Mouse (Mus musculus): ENCODE results near the gene R3hcc1l. TPM values are rescaled to one million over a fixed set of nuclear protein-coding genes. Genes with fewer than 3 reads are reported as not detected.

The R3hcc1l gene
- polyA plus RNA-seq, 1 experiment from 2014 or later = 13.7 TPM

GRCm38 (mm10) chr19:42509625-42510024, 8.9 kb upstream of the R3hcc1l start:
- ATAC-seq = no peak
- Histone ChIP-seq H3K27ac (ENCODE audit: low read length) (no peak overlapping the region), H3K4me3 (ENCODE audit: low read depth, low read length) (no peak overlapping the region), H3K4me1 (ENCODE audit: control insufficient read depth, insufficient read depth, low read length) (no peaks in the 10 kb centered on the region), H3K9ac (ENCODE audit: low read depth, low read length) (no peak overlapping the region), H3K27me3 (ENCODE audit: control insufficient read depth, insufficient read depth, low read depth, low read length) (no peaks in the 10 kb centered on the region), H3K4me2 (ENCODE audit: low read length) (no peak overlapping the region), H3K9me3 (replicated peaks; ENCODE audit: control insufficient read depth, low read length, poor library complexity, severe bottlenecking) (no peaks in the 10 kb centered on the region), H3K36me3 (ENCODE audit: control insufficient read depth, insufficient read depth, low read length) (no peaks in the 10 kb centered on the region)
- WGBS = 79% methylated on average over 9 of the region's 9 CpGs

GRCm38 (mm10) chr19:42510276-42511171, 8.0 kb upstream of the R3hcc1l start:
- Histone ChIP-seq H3K4me1 (ENCODE audit: control insufficient read depth, insufficient read depth, low read length) (no peaks in the 10 kb centered on the region), H3K9ac (ENCODE audit: low read depth, low read length) (peak overlapping the region; percentile 21; the same call in 1 of the 2 replicates), H3K4me2 (ENCODE audit: low read length) (no peak overlapping the region), H3K27ac (ENCODE audit: low read length) (no peak overlapping the region), H3K36me3 (ENCODE audit: control insufficient read depth, insufficient read depth, low read length) (no peaks in the 10 kb centered on the region), H3K4me3 (ENCODE audit: low read depth, low read length) (no peak overlapping the region), H3K9me3 (replicated peaks; ENCODE audit: control insufficient read depth, low read length, poor library complexity, severe bottlenecking) (no peaks in the 10 kb centered on the region), H3K27me3 (ENCODE audit: control insufficient read depth, insufficient read depth, low read depth, low read length) (no peaks in the 10 kb centered on the region)
- ATAC-seq = no peak
- WGBS = 55% methylated on average over 16 of the region's 16 CpGs

- no peaks in the 10 kb centered on the region for H3K36me3 ChIP-seq (ENCODE audit: control insufficient read depth, insufficient read depth, low read length)
- no peaks in the 10 kb centered on the region for H3K9me3 ChIP-seq (replicated peaks; ENCODE audit: control insufficient read depth, low read length, poor library complexity, severe bottlenecking)
- no peak overlapping the region for H3K4me3 ChIP-seq (ENCODE audit: low read depth, low read length)
- no peak overlapping the region for H3K4me2 ChIP-seq (ENCODE audit: low read length)
- 92% methylated on average over 8 of the region's 8 CpGs for WGBS
- H3K27me3 ChIP-seq (ENCODE audit: control insufficient read depth, insufficient read depth, low read depth, low read length) = no peaks in the 10 kb centered on the region
- H3K9ac ChIP-seq (ENCODE audit: low read depth, low read length) = no peak overlapping the region
- peaks cover 9% of the 10 kb centered on the region for H3K4me1 ChIP-seq (ENCODE audit: control insufficient read depth, insufficient read depth, low read length)
- H3K27ac ChIP-seq (ENCODE audit: low read length) = no peak overlapping the region
- no peak for ATAC-seq
Measured at GRCm38 (mm10) chr19:42515656-42516055, 2.9 kb upstream of the R3hcc1l start.

- no peak for ATAC-seq
- H3K4me2 ChIP-seq (ENCODE audit: low read length) = no peak overlapping the region
- 92% methylated on average over 8 of the region's 8 CpGs for WGBS
- H3K27me3 ChIP-seq (ENCODE audit: control insufficient read depth, insufficient read depth, low read depth, low read length) = no peaks in the 10 kb centered on the region
- no peak overlapping the region for H3K27ac ChIP-seq (ENCODE audit: low read length)
- H3K4me3 ChIP-seq (ENCODE audit: low read depth, low read length) = no peak overlapping the region
- peaks cover 9% of the 10 kb centered on the region for H3K4me1 ChIP-seq (ENCODE audit: control insufficient read depth, insufficient read depth, low read length)
- no peaks in the 10 kb centered on the region for H3K36me3 ChIP-seq (ENCODE audit: control insufficient read depth, insufficient read depth, low read length)
- H3K9me3 ChIP-seq (replicated peaks; ENCODE audit: control insufficient read depth, low read length, poor library complexity, severe bottlenecking) = no peaks in the 10 kb centered on the region
- no peak overlapping the region for H3K9ac ChIP-seq (ENCODE audit: low read depth, low read length)
Measured at GRCm38 (mm10) chr19:42516121-42516520, 2.4 kb upstream of the R3hcc1l start.

- ATAC-seq = peak; percentile 79; the same call in 1 of the 2 replicates
- WGBS = 23% methylated on average over 24 of the region's 24 CpGs
- peak overlapping the region; percentile 68 for H3K4me3 ChIP-seq (ENCODE audit: low read depth, low read length)
Measured at GRCm38 (mm10) chr19:42517957-42518619, 471 bp upstream of the R3hcc1l start.

GRCm38 (mm10) chr19:42519760-42520159, 1.2 kb downstream of the R3hcc1l start:
- H3K4me3 ChIP-seq (ENCODE audit: low read depth, low read length) = peak overlapping the region; percentile 68
- no peaks in the 10 kb centered on the region for H3K9me3 ChIP-seq (replicated peaks; ENCODE audit: control insufficient read depth, low read length, poor library complexity, severe bottlenecking)
- H3K27me3 ChIP-seq (ENCODE audit: control insufficient read depth, insufficient read depth, low read depth, low read length) = no peaks in the 10 kb centered on the region
- peaks cover 12% of the 10 kb centered on the region for H3K4me1 ChIP-seq (ENCODE audit: control insufficient read depth, insufficient read depth, low read length)
- H3K4me2 ChIP-seq (ENCODE audit: low read length) = peak overlapping the region; percentile 90
- H3K9ac ChIP-seq (ENCODE audit: low read depth, low read length) = no peak overlapping the region
- H3K36me3 ChIP-seq (ENCODE audit: control insufficient read depth, insufficient read depth, low read length) = no peaks in the 10 kb centered on the region
- WGBS = 47% methylated on average over 9 of the region's 9 CpGs
- ATAC-seq = no peak
- H3K27ac ChIP-seq (ENCODE audit: low read length) = no peak overlapping the region

More at GRCm38 (mm10) chr19:42517957-42518619, 471 bp upstream of the R3hcc1l start:
- Histone ChIP-seq H3K9me3 (replicated peaks; ENCODE audit: control insufficient read depth, low read length, poor library complexity, severe bottlenecking) (no peaks in the 10 kb centered on the region), H3K4me2 (ENCODE audit: low read length) (peak overlapping the region; percentile 90), H3K36me3 (ENCODE audit: control insufficient read depth, insufficient read depth, low read length) (no peaks in the 10 kb centered on the region), H3K27ac (ENCODE audit: low read length) (peak overlapping the region; percentile 82), H3K9ac (ENCODE audit: low read depth, low read length) (peak overlapping the region; percentile 85), H3K27me3 (ENCODE audit: control insufficient read depth, insufficient read depth, low read depth, low read length) (no peaks in the 10 kb centered on the region), H3K4me1 (ENCODE audit: control insufficient read depth, insufficient read depth, low read length) (peaks cover 12% of the 10 kb centered on the region)

GRCm38 (mm10) chr19:42524703-42525102, 6.1 kb downstream of the R3hcc1l start:
- no peaks in the 10 kb centered on the region for H3K27me3 ChIP-seq (ENCODE audit: control insufficient read depth, insufficient read depth, low read depth, low read length)
- H3K36me3 ChIP-seq (ENCODE audit: control insufficient read depth, insufficient read depth, low read length) = no peaks in the 10 kb centered on the region
- ATAC-seq = no peak
- H3K4me1 ChIP-seq (ENCODE audit: control insufficient read depth, insufficient read depth, low read length) = peaks cover 6% of the 10 kb centered on the region
- H3K4me2 ChIP-seq (ENCODE audit: low read length) = no peak overlapping the region
- H3K4me3 ChIP-seq (ENCODE audit: low read depth, low read length) = no peak overlapping the region
- no peak overlapping the region for H3K27ac ChIP-seq (ENCODE audit: low read length)
- 95% methylated on average over 2 of the region's 2 CpGs for WGBS
- H3K9me3 ChIP-seq (replicated peaks; ENCODE audit: control insufficient read depth, low read length, poor library complexity, severe bottlenecking) = no peaks in the 10 kb centered on the region
- H3K9ac ChIP-seq (ENCODE audit: low read depth, low read length) = no peak overlapping the region

GRCm38 (mm10) chr19:42529992-42530437, 11.5 kb downstream of the R3hcc1l start:
- no peaks in the 10 kb centered on the region for H3K36me3 ChIP-seq (ENCODE audit: control insufficient read depth, insufficient read depth, low read length)
- H3K27me3 ChIP-seq (ENCODE audit: control insufficient read depth, insufficient read depth, low read depth, low read length) = no peaks in the 10 kb centered on the region
- no peak overlapping the region for H3K4me2 ChIP-seq (ENCODE audit: low read length)
- no peak overlapping the region for H3K4me3 ChIP-seq (ENCODE audit: low read depth, low read length)
- WGBS = 74% methylated on average over 9 of the region's 9 CpGs
- ATAC-seq = no peak
- no peaks in the 10 kb centered on the region for H3K4me1 ChIP-seq (ENCODE audit: control insufficient read depth, insufficient read depth, low read length)
- H3K27ac ChIP-seq (ENCODE audit: low read length) = no peak overlapping the region
- no peaks in the 10 kb centered on the region for H3K9me3 ChIP-seq (replicated peaks; ENCODE audit: control insufficient read depth, low read length, poor library complexity, severe bottlenecking)
- H3K9ac ChIP-seq (ENCODE audit: low read depth, low read length) = no peak overlapping the region

GRCm38 (mm10) chr19:42534427-42534826, 15.9 kb downstream of the R3hcc1l start:
- no peaks in the 10 kb centered on the region for H3K36me3 ChIP-seq (ENCODE audit: control insufficient read depth, insufficient read depth, low read length)
- no peaks in the 10 kb centered on the region for H3K27me3 ChIP-seq (ENCODE audit: control insufficient read depth, insufficient read depth, low read depth, low read length)
- WGBS = 96% methylated on average over 3 of the region's 3 CpGs
- no peak overlapping the region for H3K4me2 ChIP-seq (ENCODE audit: low read length)
- no peak overlapping the region for H3K27ac ChIP-seq (ENCODE audit: low read length)
- H3K4me3 ChIP-seq (ENCODE audit: low read depth, low read length) = no peak overlapping the region
- no peaks in the 10 kb centered on the region for H3K9me3 ChIP-seq (replicated peaks; ENCODE audit: control insufficient read depth, low read length, poor library complexity, severe bottlenecking)
- ATAC-seq = no peak
- no peaks in the 10 kb centered on the region for H3K4me1 ChIP-seq (ENCODE audit: control insufficient read depth, insufficient read depth, low read length)
- H3K9ac ChIP-seq (ENCODE audit: low read depth, low read length) = no peak overlapping the region
